Mouse (Mus musculus): ENCODE results near the gene Fdps.

- no peak for TF ChIP-seq CTCF (IDR thresholded peaks at IDR 0.05; ENCODE audit: borderline replicate concordance, control insufficient read depth, extremely low read depth, insufficient read depth, low read length, poor library complexity)
- TF ChIP-seq POLR2A (IDR thresholded peaks at IDR 0.05; ENCODE audit: control insufficient read depth, extremely low read depth, insufficient read depth, low read length, poor library complexity) = no peak
Observed at GRCm38 (mm10) chr3:89058783-89059182, 43.0 kb downstream of the Fdps start.

All from thymus, adult 2 months (tissue).